Mouse (Mus musculus) lung, adult 2 months (tissue): ENCODE results near the gene Tnfsf12. TPM values are rescaled to one million over a fixed set of nuclear protein-coding genes. Genes with fewer than 3 reads are reported as not detected.

ENCODE experiments used
- DNase-seq: peaks from one replicate; pipeline ENCODE4 v3.0.0; 2022
- H3K4me1 ChIP-seq: fragments of 200-500 bp; 2 replicates; pipeline ENCODE4 v1.6.1; 2011; ENCODE audit warnings: low read length; ENCODE audit not compliant: control insufficient read depth, insufficient read depth
- H3K4me3 ChIP-seq: fragments of 200-500 bp; replicated peaks from 2 replicates; pipeline ENCODE3; 2011; ENCODE audit warnings: low read depth, mild to moderate bottlenecking, control low read depth, low read length; ENCODE audit errors: extremely low read depth
- CTCF ChIP-seq: fragments of 200-500 bp; IDR thresholded peaks from 2 replicates; pipeline ENCODE4 v1.5.1; 2011; ENCODE audit warnings: mild to moderate bottlenecking, low read length, control low read depth; ENCODE audit not compliant: insufficient read depth
- POLR2A ChIP-seq: fragments of 200-500 bp; IDR thresholded peaks from 2 replicates; pipeline ENCODE4 v1.6.1; 2011; ENCODE audit warnings: low read depth, mild to moderate bottlenecking, control low read depth, low read length, borderline replicate concordance; ENCODE audit errors: extremely low read depth
- WGBS: fragments of 180-500 bp; shearing (Covaris S2); methylation state at CpG from one replicate; pipeline ENCODE4 v1.1.7; 2018; 5-methylcytosine and 5-hydroxymethylcytosine counted together
- polyA plus RNA-seq: library from polyadenylated mRNA; depleted of rRNA; stranded (reverse); fragments of >200 nt; gene quantifications from 2 replicates; pipeline ENCODE4 v1.2.3, GENCODE M21; 2012

Tnfsf12 gene
- polyA plus RNA-seq, 1 experiment: 84.2 TPM

- 73% methylated on average over 9 of the region's 9 CpGs for WGBS
- H3K4me1 ChIP-seq: peaks cover 6% of the 10 kb centered on the region; the same call in 1 of the 2 replicates
- no peak overlapping the region for H3K4me3 ChIP-seq
- DNase-seq: no peak
- TF ChIP-seq POLR2A (no peak), CTCF (no peak)
These were observed 3.3 kb downstream of the Tnfsf12 start for GRCm38 (mm10) chr11:69692196-69692811.

- DNase-seq: no peak
- no peak overlapping the region for H3K4me3 ChIP-seq
- H3K4me1 ChIP-seq: peaks cover 23% of the 10 kb centered on the region
- TF ChIP-seq POLR2A: no peak
- TF ChIP-seq CTCF: no peak
- 90% methylated on average over 1 of the region's 1 CpGs for WGBS
These were observed 5.8 kb downstream of the Tnfsf12 start for GRCm38 (mm10) chr11:69689891-69690290.

GRCm38 (mm10) chr11:69687061-69687460 lies 8.6 kb downstream of the Tnfsf12 start:
- WGBS: 56% methylated on average over 5 of the region's 5 CpGs
- H3K4me1 ChIP-seq: peaks cover 29% of the 10 kb centered on the region
- DNase-seq: no peak
- H3K4me3 ChIP-seq: no peak overlapping the region
- no peak for TF ChIP-seq CTCF
- no peak for TF ChIP-seq POLR2A

- Histone ChIP-seq H3K4me1 (peaks cover 29% of the 10 kb centered on the region), H3K4me3 (no peak overlapping the region)
- peak; percentile 80 for DNase-seq
- whole genome bisulfite sequencing: 8% methylated on average over 4 of the region's 4 CpGs
- TF ChIP-seq POLR2A: peak; percentile 37; the same call in 1 of the 2 replicates
- TF ChIP-seq CTCF: no peak
These were observed 9.3 kb downstream of the Tnfsf12 start for GRCm38 (mm10) chr11:69686377-69686776.

GRCm38 (mm10) chr11:69685526-69686148 lies 10.0 kb downstream of the Tnfsf12 start, which contains the start of gene Tnfsf13:
Gene Tnfsf13, minus strand, starts transcription at chr11:69685784.
- DNase-seq: peak; percentile 82
- 14% methylated on average over 10 of the region's 10 CpGs for WGBS
- Histone ChIP-seq H3K4me1 (peaks cover 29% of the 10 kb centered on the region), H3K4me3 (peak within 1 kb of the TSS; percentile 60)
- TF ChIP-seq CTCF (no peak), POLR2A (peak; percentile 96; the same call in 1 of the 2 replicates)

- H3K4me1 ChIP-seq: peaks cover 28% of the 10 kb centered on the region
- no peak for TF ChIP-seq CTCF
- TF ChIP-seq POLR2A: no peak
- H3K4me3 ChIP-seq: peak overlapping the region; percentile 31
- WGBS: 71% methylated on average over 6 of the region's 6 CpGs
- DNase-seq: no peak
These were observed 10.7 kb downstream of the Tnfsf12 start for GRCm38 (mm10) chr11:69684936-69685335.

GRCm38 (mm10) chr11:69684128-69684745 lies 11.4 kb downstream of the Tnfsf12 start:
- Histone ChIP-seq H3K4me3 (peak overlapping the region; percentile 48), H3K4me1 (peaks cover 26% of the 10 kb centered on the region)
- 68% methylated on average over 12 of the region's 12 CpGs for WGBS
- TF ChIP-seq POLR2A (no peak; the same call in 1 of the 2 replicates), CTCF (no peak)
- peak; percentile 58 for DNase-seq

GRCm38 (mm10) chr11:69683576-69683975 lies 12.1 kb downstream of the Tnfsf12 start:
- H3K4me3 ChIP-seq: no peak overlapping the region
- peaks cover 26% of the 10 kb centered on the region for H3K4me1 ChIP-seq
- TF ChIP-seq POLR2A (no peak), CTCF (no peak)
- no peak for DNase-seq
- 64% methylated on average over 7 of the region's 7 CpGs for WGBS

- peak; percentile 93 for DNase-seq
- TF ChIP-seq POLR2A: no peak
- peak; percentile 96 for TF ChIP-seq CTCF
- WGBS: 14% methylated on average over 12 of the region's 12 CpGs
- no peak overlapping the region for H3K4me3 ChIP-seq
- peaks cover 26% of the 10 kb centered on the region for H3K4me1 ChIP-seq
These were observed 12.7 kb downstream of the Tnfsf12 start for GRCm38 (mm10) chr11:69682840-69683533.
